Mouse (Mus musculus) midbrain, embryonic 14.5 days (tissue): ENCODE data around the gene Tbc1d2. TPM values are rescaled to one million over a fixed set of nuclear protein-coding genes. Genes with fewer than 3 reads are reported as not detected.
"Not testable (repeated sequence)": the region's sequence is repeated elsewhere in the genome, so short reads cannot be mapped to it uniquely, and the experiment has no call there.

Source experiments
- ATAC-seq: fragments of 200-750 bp; cut with Nextera tagmentation; 2 replicates; pipeline ENCODE4 v1.8.0; 2017; ENCODE audit warnings: moderate number of reproducible peaks, moderate library complexity; ENCODE audit not compliant: low FRiP score, low TSS enrichment
- DNase-seq: peaks from one replicate; pipeline ENCODE4 v3.0.0-alpha.2; 2015
- H3K27ac ChIP-seq: fragments of 300-500 bp; sonication (generic); replicated peaks from 2 replicates; pipeline ENCODE4 v1.5.1; 2014; ENCODE audit warnings: mild to moderate bottlenecking, low read depth, low read length, moderate library complexity
- H3K27me3 ChIP-seq: fragments of 300-500 bp; sonication (generic); 2 replicates; pipeline ENCODE4 v1.6.1; 2014; ENCODE audit warnings: low read length, control low read depth, mixed read lengths; ENCODE audit not compliant: control insufficient read depth, insufficient read depth
- H3K36me3 ChIP-seq: fragments of 300-500 bp; sonication (generic); 2 replicates; pipeline ENCODE4 v1.6.1; 2014; ENCODE audit warnings: low read length, control low read depth; ENCODE audit not compliant: control insufficient read depth, insufficient read depth
- H3K4me1 ChIP-seq: fragments of 300-500 bp; sonication (generic); 2 replicates; pipeline ENCODE4 v1.6.1; 2014; ENCODE audit warnings: mild to moderate bottlenecking, antibody characterized with exemption, low read length, control low read depth; ENCODE audit not compliant: control insufficient read depth, insufficient read depth
- H3K4me2 ChIP-seq: fragments of 300-500 bp; sonication (generic); 2 replicates; pipeline ENCODE4 v1.6.1; 2014; ENCODE audit warnings: mild to moderate bottlenecking, low read length, moderate library complexity
- H3K4me3 ChIP-seq: fragments of 300-500 bp; sonication (generic); replicated peaks from 2 replicates; pipeline ENCODE4 v1.5.1; 2014; ENCODE audit warnings: low read depth, low read length
- H3K9ac ChIP-seq: fragments of 300-500 bp; sonication (generic); replicated peaks from 2 replicates; pipeline ENCODE4 v1.6.1; 2014; ENCODE audit warnings: mild to moderate bottlenecking, low read length, moderate library complexity
- H3K9me3 ChIP-seq: fragments of 300-500 bp; sonication (generic); 2 replicates; pipeline ENCODE4 v1.6.1; 2016; ENCODE audit warnings: low read length, control low read depth, mixed read lengths; ENCODE audit not compliant: control insufficient read depth
- WGBS: fragments of 180-500 bp; shearing (Covaris S2); extraction: QIAGEN DNeasy Blood & Tissue Kit; methylation state at CpG from one replicate; pipeline ENCODE4 v1.1.7; 2014; 5-methylcytosine and 5-hydroxymethylcytosine counted together
- polyA plus RNA-seq: library from polyadenylated mRNA; unstranded; fragments of >200 nt; fragmentation: Nextera tagmentation; extraction: Ambion mirVana; gene quantifications from 2 replicates; pipeline ENCODE4 v1.2.1, GENCODE M21; 2014

Tbc1d2 gene
- polyA plus RNA-seq, 1 experiment from 2014 or later: 0.16 TPM

GRCm38 (mm10) chr4:46602704-46603103 is 47.3 kb downstream of the Tbc1d2 start:
- Histone ChIP-seq H3K9ac (no peak overlapping the region), H3K27me3 (peaks cover 17% of the 10 kb centered on the region; the same call in 1 of the 2 replicates), H3K4me1 (0 out of 2 replicates have a peak, but pooled peaks cover 8% of the 10 kb centered on the region), H3K9me3 (no peaks in the 10 kb centered on the region), H3K4me2 (no peak overlapping the region), H3K27ac (no peak overlapping the region), H3K4me3 (no peak overlapping the region), H3K36me3 (no peaks in the 10 kb centered on the region)
- WGBS: 66% methylated on average over 7 of the region's 7 CpGs
- DNase-seq: no peak
- no peak for ATAC-seq

GRCm38 (mm10) chr4:46601844-46602423 is 48.1 kb downstream of the Tbc1d2 start, which contains the start of gene Coro2a:
Gene Coro2a (minus strand): TSS chr4:46602202.
- H3K9ac ChIP-seq: peak within 1 kb of the TSS; percentile 66
- H3K9me3 ChIP-seq: no peaks in the 10 kb centered on the region
- ATAC-seq (peak; percentile 65), DNase-seq (peak; percentile 93)
- peak within 1 kb of the TSS; percentile 93 for H3K4me2 ChIP-seq
- peak within 1 kb of the TSS; percentile 56 for H3K4me3 ChIP-seq
- WGBS: under 1% methylated on average over 54 of the region's 66 CpGs
- H3K4me1 ChIP-seq: 0 out of 2 replicates have a peak, but pooled peaks cover 8% of the 10 kb centered on the region
- H3K27me3 ChIP-seq: peaks cover 17% of the 10 kb centered on the region; the same call in 1 of the 2 replicates
- H3K36me3 ChIP-seq: no peaks in the 10 kb centered on the region
- H3K27ac ChIP-seq: no peak within 1 kb of the TSS

DNA sequence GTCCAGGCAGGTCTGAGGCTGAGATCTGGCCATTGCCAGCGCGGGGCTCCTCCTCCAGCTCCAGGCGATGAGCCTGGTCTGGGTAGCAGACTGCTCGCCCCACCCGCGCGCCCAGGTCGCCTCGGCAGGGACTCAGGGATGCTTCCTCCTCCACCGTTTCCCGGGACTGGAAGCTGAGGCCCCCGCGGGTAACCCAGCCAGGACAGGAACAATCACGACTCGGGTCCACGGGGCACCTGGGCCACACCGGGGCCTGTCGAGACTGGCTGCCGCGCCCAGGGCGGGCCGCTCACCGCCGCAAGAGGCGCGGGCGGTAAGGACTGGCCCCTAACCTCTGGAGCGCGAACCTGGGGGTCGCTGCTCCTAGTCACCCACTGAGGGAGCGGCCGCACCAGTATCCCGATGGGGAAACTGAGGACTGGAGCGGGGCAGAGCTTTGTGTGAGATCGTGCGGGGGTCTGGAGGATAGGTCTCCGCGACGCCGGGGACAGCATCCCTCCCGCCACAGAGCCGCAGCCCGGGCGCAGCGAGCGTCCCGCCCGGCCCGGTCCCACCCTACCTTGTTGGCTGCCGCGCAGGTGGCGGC is 48.7 kb downstream of the Tbc1d2 start:
- no peaks in the 10 kb centered on the region for H3K36me3 ChIP-seq
- peak; percentile 60 for DNase-seq
- peak overlapping the region; percentile 93 for H3K4me2 ChIP-seq
- H3K27me3 ChIP-seq: peaks cover 17% of the 10 kb centered on the region; the same call in 1 of the 2 replicates
- no peaks in the 10 kb centered on the region for H3K9me3 ChIP-seq
- no peak overlapping the region for H3K27ac ChIP-seq
- peak overlapping the region; percentile 66 for H3K9ac ChIP-seq
- 0% methylated on average over 41 of the region's 52 CpGs for WGBS
- H3K4me3 ChIP-seq: peak overlapping the region; percentile 56
- peak; percentile 53; the same call in 1 of the 2 replicates for ATAC-seq
- H3K4me1 ChIP-seq: 0 out of 2 replicates have a peak, but pooled peaks cover 8% of the 10 kb centered on the region

- ATAC-seq: no peak
- no peaks in the 10 kb centered on the region for H3K9me3 ChIP-seq
- 0 out of 2 replicates have a peak, but pooled peaks cover 8% of the 10 kb centered on the region for H3K4me1 ChIP-seq
Measured at GRCm38 (mm10) chr4:46600473-46601257, 49.3 kb downstream of the Tbc1d2 start.

GRCm38 (mm10) chr4:46599609-46600008 is 50.4 kb downstream of the Tbc1d2 start:
- WGBS: 84% methylated on average over 12 of the region's 12 CpGs
- H3K36me3 ChIP-seq, H3K4me1 ChIP-seq, H3K4me3 ChIP-seq, H3K9me3 ChIP-seq, ATAC-seq, DNase-seq, H3K4me2 ChIP-seq, H3K9ac ChIP-seq, H3K27ac ChIP-seq: not testable (repeated sequence)
- peaks cover 17% of the 10 kb centered on the region; the same call in 1 of the 2 replicates for H3K27me3 ChIP-seq

More at GRCm38 (mm10) chr4:46600473-46601257, 49.3 kb downstream of the Tbc1d2 start:
- Histone ChIP-seq H3K27me3 (peaks cover 17% of the 10 kb centered on the region; the same call in 1 of the 2 replicates), H3K36me3 (no peaks in the 10 kb centered on the region), H3K4me2 (peak overlapping the region; percentile 93), H3K4me3 (peak overlapping the region; percentile 56), H3K9ac (peak overlapping the region; percentile 66), H3K27ac (no peak overlapping the region)
- DNase-seq: no peak
- 38% methylated on average over 20 of the region's 20 CpGs for WGBS

DNA sequence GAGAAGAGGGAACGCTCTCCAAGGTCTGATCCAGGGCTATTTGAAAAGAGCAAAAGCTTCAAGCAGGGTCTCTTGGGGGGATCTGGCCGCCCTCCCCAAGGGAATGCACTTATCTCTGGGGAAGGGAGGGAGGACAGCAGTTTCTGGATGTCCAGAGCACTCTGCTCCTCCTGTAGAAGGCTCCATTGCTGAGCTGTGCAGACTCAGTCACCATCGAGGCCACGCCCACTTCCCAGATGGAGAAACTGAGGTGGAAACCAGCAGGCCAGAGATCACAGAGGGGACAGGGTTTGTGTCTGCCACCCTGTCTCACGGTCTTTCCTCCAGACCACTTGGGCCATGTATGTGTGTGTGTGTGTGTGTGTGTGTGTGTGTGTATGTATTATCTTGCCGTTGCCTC is 51.0 kb downstream of the Tbc1d2 start:
- 82% methylated on average over 6 of the region's 6 CpGs for WGBS
- Histone ChIP-seq H3K27ac (no peak overlapping the region), H3K9me3 (no peaks in the 10 kb centered on the region), H3K4me3 (no peak overlapping the region), H3K36me3 (no peaks in the 10 kb centered on the region), H3K4me2 (no peak overlapping the region), H3K4me1 (0 out of 2 replicates have a peak, but pooled peaks cover 8% of the 10 kb centered on the region), H3K9ac (no peak overlapping the region), H3K27me3 (peaks cover 17% of the 10 kb centered on the region; the same call in 1 of the 2 replicates)
- DNase-seq (no peak), ATAC-seq (no peak)

- Histone ChIP-seq H3K36me3 (no peaks in the 10 kb centered on the region), H3K4me1 (0 out of 2 replicates have a peak, but pooled peaks cover 8% of the 10 kb centered on the region), H3K9me3 (no peaks in the 10 kb centered on the region), H3K9ac (no peak overlapping the region), H3K27ac (no peak overlapping the region), H3K4me3 (no peak overlapping the region), H3K4me2 (no peak overlapping the region), H3K27me3 (peaks cover 17% of the 10 kb centered on the region; the same call in 1 of the 2 replicates)
- WGBS: 66% methylated on average over 10 of the region's 10 CpGs
- DNase-seq (no peak), ATAC-seq (no peak)
Measured at GRCm38 (mm10) chr4:46598111-46598510, 51.9 kb downstream of the Tbc1d2 start.

GRCm38 (mm10) chr4:46597286-46597961 is 52.6 kb downstream of the Tbc1d2 start:
- Histone ChIP-seq H3K9ac (no peak overlapping the region), H3K4me3 (no peak overlapping the region), H3K9me3 (no peaks in the 10 kb centered on the region), H3K36me3 (no peaks in the 10 kb centered on the region), H3K4me2 (no peak overlapping the region), H3K27ac (no peak overlapping the region), H3K4me1 (0 out of 2 replicates have a peak, but pooled peaks cover 8% of the 10 kb centered on the region), H3K27me3 (peaks cover 17% of the 10 kb centered on the region; the same call in 1 of the 2 replicates)
- 78% methylated on average over 11 of the region's 11 CpGs for WGBS
- DNase-seq: no peak
- no peak for ATAC-seq
